Mouse (Mus musculus) brain, embryonic 18.5 days (tissue): Measurements from ENCODE around the gene Kndc1.

Experiments used
- DNase-seq: peaks from one replicate; pipeline ENCODE4 v3.0.0-alpha.2; 2012; ENCODE audit warnings: low read depth, low spot score

Gene Kndc1

GRCm38 (mm10) chr7:139984505-139984904 is 90.0 kb downstream of the Kndc1 start:
- no peak for DNase-seq

DNA sequence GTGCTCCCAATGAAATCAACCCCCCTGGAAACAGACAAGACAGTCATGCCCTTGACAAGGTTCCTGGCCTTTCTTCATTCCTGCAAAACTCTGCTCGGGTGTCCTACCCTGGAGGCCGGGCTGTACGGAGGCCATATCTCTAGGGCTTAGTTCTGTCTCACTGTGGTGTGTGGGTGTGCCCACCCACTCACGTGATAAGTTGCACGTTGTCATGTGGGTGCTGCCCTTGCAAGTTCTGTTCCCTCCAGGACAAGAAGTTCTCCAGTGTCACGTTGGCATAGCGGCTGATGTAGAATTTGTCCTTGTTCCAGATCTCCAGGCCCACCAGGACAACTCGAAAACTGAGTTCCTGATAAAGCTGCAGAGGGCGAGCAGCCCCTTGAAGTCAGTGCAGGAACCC is 93.8 kb downstream of the Kndc1 start:
- DNase-seq, result no peak

DNA sequence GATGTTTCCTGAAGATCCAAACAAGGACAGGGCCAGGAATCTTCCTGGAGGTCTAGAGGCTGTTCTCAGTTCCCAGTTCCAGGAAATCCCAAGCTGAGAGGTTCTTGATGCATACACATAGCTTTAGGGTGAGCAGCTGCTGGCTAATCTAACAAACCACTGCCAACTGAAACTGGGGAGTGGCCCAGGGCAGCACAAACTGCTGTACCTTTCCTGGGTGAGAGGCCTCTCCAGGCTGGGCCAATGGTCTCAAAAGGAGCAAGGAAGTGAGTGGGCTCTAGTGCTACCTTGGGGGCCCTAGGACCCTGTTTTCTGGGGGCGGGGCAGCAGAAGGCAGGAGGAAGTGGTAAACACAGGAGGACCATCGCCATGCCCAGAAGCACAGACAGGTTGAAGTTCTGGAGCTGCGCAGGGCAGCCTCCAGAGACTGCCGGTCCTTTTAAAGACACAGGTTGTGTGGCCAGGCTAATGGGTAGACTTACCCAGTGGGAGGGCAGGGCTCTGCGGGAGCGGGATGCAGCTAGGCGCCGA is 96.4 kb downstream of the Kndc1 start:
- DNase-seq, result no peak
